Mouse (Mus musculus) MEL (cell line): Measurements from ENCODE around the gene Pdzd8. TPM values are rescaled to one million over a fixed set of nuclear protein-coding genes. Genes with fewer than 3 reads are reported as not detected.

Experiments
- DNase-seq: peaks from one replicate; pipeline ENCODE4 v3.0.0; 2011; ENCODE audit warnings: low read depth, low spot score
- H3K27ac ChIP-seq: 2 replicates; pipeline ENCODE4 v1.5.1; 2012; ENCODE audit warnings: low read depth, mild to moderate bottlenecking, control low read depth, low read length, moderate library complexity; ENCODE audit not compliant: control insufficient read depth
- H3K27me3 ChIP-seq, 2 experiments: fragments of 150-350 bp in 1 of 2; sonication (generic) in 1 of 2; 2 replicates each; pipeline ENCODE4 v1.6.1; 2012; ENCODE audit warnings: low read length in 2 of 2, mild to moderate bottlenecking in 2 of 2, improper control_type of control experiment in 1 of 2, moderate library complexity in 1 of 2; ENCODE audit not compliant: insufficient read depth in 2 of 2, control insufficient read depth in 1 of 2
- H3K36me3 ChIP-seq, 2 experiments: 2 replicates each; pipeline ENCODE4 v1.6.1; 2012 to 2014; ENCODE audit warnings: low read length in 2 of 2, improper control_type of control experiment in 1 of 2, inconsistent platforms in 1 of 2, mild to moderate bottlenecking in 1 of 2; ENCODE audit not compliant: insufficient read depth in 2 of 2, control insufficient read depth in 1 of 2
- H3K4me1 ChIP-seq, 2 experiments: fragments of 150-350 bp in 1 of 2; sonication (generic) in 1 of 2; 2 replicates each; pipeline ENCODE4 v1.6.1; 2012; ENCODE audit warnings: low read length in 2 of 2, improper control_type of control experiment in 1 of 2, mild to moderate bottlenecking in 1 of 2; ENCODE audit not compliant: insufficient read depth in 2 of 2, control insufficient read depth in 1 of 2
- H3K4me3 ChIP-seq, 2 experiments: fragments of 150-350 bp in 1 of 2; sonication (generic) in 1 of 2; 2 replicates each; pipeline ENCODE4 v1.5.1; 2012; ENCODE audit warnings: low read depth in 2 of 2, low read length in 2 of 2, mild to moderate bottlenecking in 2 of 2, moderate library complexity in 2 of 2, control low read depth in 1 of 2, improper control_type of control experiment in 1 of 2; ENCODE audit not compliant: control insufficient read depth in 1 of 2, insufficient read depth in 1 of 2
- H3K79me2 ChIP-seq: 2 replicates; pipeline ENCODE4 v1.6.1; 2012; ENCODE audit warnings: mild to moderate bottlenecking, low read length, moderate library complexity; ENCODE audit not compliant: control insufficient read depth, poor library complexity, insufficient read depth
- H3K9ac ChIP-seq: 2 replicates; pipeline ENCODE4 v1.6.1; 2012; ENCODE audit warnings: low read depth, mild to moderate bottlenecking, control low read depth, low read length, moderate library complexity; ENCODE audit not compliant: control insufficient read depth, poor library complexity, severe bottlenecking
- H3K9me3 ChIP-seq: fragments of 150-350 bp; sonication (generic); replicated peaks from 2 replicates; pipeline ENCODE4 v1.6.1; 2012; ENCODE audit warnings: mild to moderate bottlenecking, low read length, improper control_type of control experiment, moderate library complexity; ENCODE audit not compliant: insufficient read depth
- BHLHE40 ChIP-seq: IDR thresholded peaks from 2 replicates; pipeline ENCODE4 v1.6.1; 2012; ENCODE audit warnings: low read depth, mild to moderate bottlenecking, inconsistent platforms, low read length, improper control_type of control experiment, borderline replicate concordance
- CTCF ChIP-seq, 3 experiments: IDR thresholded peaks in 2 of 3; conservative IDR thresholded peaks in 1 of 3; 2 replicates each; pipeline ENCODE4 v1.5.1; 2011 to 2012; ENCODE audit warnings: low read length in 3 of 3, low read depth in 2 of 3, mild to moderate bottlenecking in 2 of 3, improper control_type of control experiment in 1 of 3, inconsistent platforms in 1 of 3, mixed read lengths in 1 of 3, moderate library complexity in 1 of 3; ENCODE audit not compliant: control insufficient read depth in 1 of 3, insufficient read depth in 1 of 3, poor library complexity in 1 of 3, severe bottlenecking in 1 of 3
- EP300 ChIP-seq, 2 experiments: IDR thresholded peaks; 2 replicates each; pipeline ENCODE4 v1.6.1; 2011; ENCODE audit warnings: improper control_type of control experiment in 2 of 2, low read length in 2 of 2, low read depth in 1 of 2, mild to moderate bottlenecking in 1 of 2
- GATA1 ChIP-seq: IDR thresholded peaks from 2 replicates; pipeline ENCODE4 v1.6.1; 2011; ENCODE audit warnings: low read depth, low read length, improper control_type of control experiment
- JUND ChIP-seq: IDR thresholded peaks from 2 replicates; pipeline ENCODE4 v1.6.1; 2011; ENCODE audit warnings: low read depth, mild to moderate bottlenecking, improper control_type of control experiment, low read length
- MAFK ChIP-seq: IDR thresholded peaks from 2 replicates; pipeline ENCODE4 v1.6.1; 2011; ENCODE audit warnings: low read depth, mild to moderate bottlenecking, low read length, improper control_type of control experiment, borderline replicate concordance
- MAZ ChIP-seq: IDR thresholded peaks from 2 replicates; pipeline ENCODE4 v1.6.1; 2012; ENCODE audit warnings: low read depth, mild to moderate bottlenecking, inconsistent platforms, low read length, improper control_type of control experiment
- MEF2A ChIP-seq: IDR thresholded peaks from 2 replicates; pipeline ENCODE4 v1.6.1; 2014; ENCODE audit warnings: low read depth, mild to moderate bottlenecking, inconsistent platforms, low read length, improper control_type of control experiment; ENCODE audit not compliant: poor library complexity, insufficient replicate concordance, severe bottlenecking; ENCODE audit errors: extremely low read depth
- MXI1 ChIP-seq: IDR thresholded peaks from 2 replicates; pipeline ENCODE4 v1.6.1; 2011; ENCODE audit warnings: mild to moderate bottlenecking, low read depth, low read length, improper control_type of control experiment
- MYC ChIP-seq: IDR thresholded peaks from 2 replicates; pipeline ENCODE4 v1.6.1; 2011; ENCODE audit warnings: low read depth, mild to moderate bottlenecking, low read length, improper control_type of control experiment, moderate library complexity
- POLR2A ChIP-seq, 2 experiments: IDR thresholded peaks; 2 replicates each; pipeline ENCODE4 v1.6.1; 2011 to 2012; ENCODE audit warnings: low read length in 2 of 2, mild to moderate bottlenecking in 2 of 2, control low read depth in 1 of 2, improper control_type of control experiment in 1 of 2, low read depth in 1 of 2, moderate library complexity in 1 of 2; ENCODE audit not compliant: control insufficient read depth in 1 of 2, insufficient read depth in 1 of 2, poor library complexity in 1 of 2
- POLR2AphosphoS2 ChIP-seq: IDR thresholded peaks from 2 replicates; pipeline ENCODE4 v1.6.1; 2011; ENCODE audit warnings: low read length, improper control_type of control experiment
- POLR2AphosphoS5 ChIP-seq: IDR thresholded peaks from 2 replicates; pipeline ENCODE4 v1.6.1; 2012; ENCODE audit warnings: low read depth, borderline replicate concordance, mild to moderate bottlenecking, inconsistent platforms, low read length, moderate library complexity, mixed read lengths
- RAD21 ChIP-seq: IDR thresholded peaks from 2 replicates; pipeline ENCODE4 v1.6.1; 2011; ENCODE audit warnings: mild to moderate bottlenecking, low read depth, low read length, improper control_type of control experiment
- RCOR1 ChIP-seq: IDR thresholded peaks from 2 replicates; pipeline ENCODE4 v1.6.1; 2012; ENCODE audit warnings: low read depth, mild to moderate bottlenecking, inconsistent platforms, low read length, improper control_type of control experiment
- SIN3A ChIP-seq: IDR thresholded peaks from 2 replicates; pipeline ENCODE4 v1.6.1; 2012; ENCODE audit warnings: low read length, improper control_type of control experiment, inconsistent platforms
- SMC3 ChIP-seq: IDR thresholded peaks from 2 replicates; pipeline ENCODE4 v1.6.1; 2011; ENCODE audit warnings: low read depth, low read length, improper control_type of control experiment
- TBP ChIP-seq: IDR thresholded peaks from 2 replicates; pipeline ENCODE4 v1.8.0; 2011; ENCODE audit warnings: low read depth, low read length, improper control_type of control experiment
- TCF12 ChIP-seq: IDR thresholded peaks from 2 replicates; pipeline ENCODE4 v1.6.1; 2014; ENCODE audit warnings: low read depth, mild to moderate bottlenecking, inconsistent platforms, low read length, improper control_type of control experiment, moderate library complexity
- UBTF ChIP-seq: IDR thresholded peaks from 2 replicates; pipeline ENCODE4 v1.6.1; 2012; ENCODE audit warnings: low read depth, mild to moderate bottlenecking, inconsistent platforms, low read length, improper control_type of control experiment, moderate library complexity, borderline replicate concordance; ENCODE audit not compliant: insufficient read depth
- USF1 ChIP-seq: IDR thresholded peaks from 2 replicates; pipeline ENCODE4 v1.6.1; 2014; ENCODE audit warnings: low read depth, mild to moderate bottlenecking, inconsistent platforms, low read length, improper control_type of control experiment, moderate library complexity
- ZC3H11A ChIP-seq: IDR thresholded peaks from 2 replicates; pipeline ENCODE4 v1.6.1; 2012; ENCODE audit warnings: low read depth, mild to moderate bottlenecking, inconsistent platforms, low read length, improper control_type of control experiment
- ZKSCAN1 ChIP-seq: IDR thresholded peaks from 2 replicates; pipeline ENCODE4 v1.6.1; 2012; ENCODE audit warnings: low read depth, mild to moderate bottlenecking, inconsistent platforms, low read length, improper control_type of control experiment, moderate library complexity
- ZMIZ1 ChIP-seq: IDR thresholded peaks from 2 replicates; pipeline ENCODE4 v1.6.1; 2012; ENCODE audit warnings: low read depth, mild to moderate bottlenecking, inconsistent platforms, low read length, improper control_type of control experiment, moderate library complexity
- ZNF384 ChIP-seq: IDR thresholded peaks from 2 replicates; pipeline ENCODE4 v1.6.1; 2012; ENCODE audit warnings: low read depth, mild to moderate bottlenecking, inconsistent platforms, low read length, improper control_type of control experiment
- polyA plus RNA-seq, 2 experiments: library from polyadenylated mRNA; stranded (reverse) in 1 of 2; unstranded in 1 of 2; fragments of >175 nt in 1 of 2; fragments of >200 nt in 1 of 2; gene quantifications; 2 replicates each; pipeline versions ENCODE4 v1.2.1 to v1.2.4; 2012; ENCODE audit warnings: low replicate concordance in 2 of 2, low read depth in 1 of 2; ENCODE audit not compliant: insufficient read length in 2 of 2, insufficient read depth in 1 of 2, missing spikeins in 1 of 2
- total RNA-seq: library from RNA; depleted of rRNA; stranded (reverse); fragments of 300-350 nt; gene quantifications from 2 replicates; pipeline ENCODE4 v1.2.3, GENCODE M21; 2012

The Pdzd8 gene
- total and polyA plus RNA-seq, 3 experiments, result 46.4 to 137 (median 49.8) TPM

GRCm38 (mm10) chr19:59384582-59385495, 39.3 kb upstream of the Pdzd8 start (continued):
- TF ChIP-seq POLR2AphosphoS2 (no peak), BHLHE40 (peak; percentile 49; the same call in 1 of the 2 replicates), USF1 (peak; percentile 78), GATA1 (peak; percentile 66), EP300 (IDR thresholded peaks at IDR 0.05; ENCODE audit: low read depth in 1 of 2, low read length in 2 of 2) (peak; percentile 72 to 93), MEF2A (no peak), ZC3H11A (no peak), POLR2AphosphoS5 (no peak), RCOR1 (peak; percentile 61; the same call in 1 of the 2 replicates), UBTF (no peak)
- TF ChIP-seq, all 39 proteins: peak for 14

- Histone ChIP-seq H3K9ac (no peak overlapping the region), H3K4me1 (peaks cover 16 to 21% of the 10 kb centered on the region in 2 experiments), H3K9me3 (no peaks in the 10 kb centered on the region), H3K27me3 (no peaks in the 10 kb centered on the region; a peak in 1 of 4 replicates), H3K4me3 (no peak overlapping the region), H3K36me3 (peaks cover 0 to 17% of the 10 kb centered on the region in 2 experiments; a peak in 2 of 4 replicates), H3K79me2 (no peaks in the 10 kb centered on the region), H3K27ac (no peak overlapping the region)
- no peak for TF ChIP-seq MYC
- peak; percentile 45 for TF ChIP-seq RAD21
- no peak for TF ChIP-seq TBP
- TF ChIP-seq ZMIZ1, result no peak
- no peak for TF ChIP-seq JUND
- no peak for TF ChIP-seq MXI1
- TF ChIP-seq ZNF384, result no peak
- peak; percentile 59 for TF ChIP-seq SMC3
- TF ChIP-seq MAFK, result no peak
- no peak for TF ChIP-seq POLR2A (IDR thresholded peaks at IDR 0.05; ENCODE audit: control insufficient read depth in 1 of 2, insufficient read depth in 1 of 2, low read depth in 1 of 2, low read length in 2 of 2, poor library complexity in 1 of 2)
- TF ChIP-seq SIN3A, result no peak
- TF ChIP-seq CTCF (IDR thresholded peaks at IDR 0.05 in 2 of 3, conservative IDR thresholded peaks at IDR 0.05 in 1 of 3; ENCODE audit: control insufficient read depth in 1 of 3, insufficient read depth in 1 of 3, low read depth in 2 of 3, low read length in 3 of 3, poor library complexity in 1 of 3, severe bottlenecking in 1 of 3), result peak in 1 of 3 experiments; percentile 54; a peak in 2 of 6 replicates
- no peak for TF ChIP-seq TCF12
- peak; percentile 64 for TF ChIP-seq ZC3H11A
- no peak for TF ChIP-seq ZKSCAN1
- no peak for TF ChIP-seq RCOR1
- no peak for TF ChIP-seq MAZ
- no peak for DNase-seq
Measured at GRCm38 (mm10) chr19:59382416-59382917, 36.9 kb upstream of the Pdzd8 start.
